Mouse (Mus musculus) T-helper 1 cell (primary cell): ENCODE data around the gene Lgals2.
"Not testable (repeated sequence)": the region's sequence is repeated elsewhere in the genome, so short reads cannot be mapped to it uniquely, and the experiment has no call there.

ENCODE experiments used
- in situ Hi-C: fragments of 300-600 bp; cut with MboI, MseI; formaldehyde crosslinking; loops from one replicate; pipeline ENCODE4 v1.15.1; 2025; ENCODE audit warnings: high pct_unique_total_duplicates

The Lgals2 gene

DNA sequence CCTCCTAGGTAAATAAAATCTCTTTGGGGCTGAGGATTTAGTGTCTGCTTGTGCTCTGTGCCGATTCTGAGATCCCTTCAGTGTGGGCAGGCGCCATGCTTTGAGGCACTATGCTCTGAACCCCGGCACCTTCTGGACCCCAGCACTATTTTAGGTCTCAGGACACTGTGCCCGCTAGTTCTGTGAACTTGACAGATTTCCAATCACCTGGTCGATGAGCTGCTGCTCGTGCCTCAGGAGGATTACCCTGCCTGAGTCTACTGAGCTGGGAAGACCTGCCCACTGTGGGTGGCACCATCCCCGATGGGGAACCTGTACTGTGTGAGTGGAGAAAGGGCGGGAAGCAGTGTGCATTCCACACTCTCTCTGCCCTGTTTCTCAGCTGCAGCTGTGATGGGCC, 19.7 kb upstream of the Lgals2 start:
- in situ Hi-C loops: no loop called here

GRCm38 (mm10) chr15:78873803-78874435, 18.6 kb upstream of the Lgals2 start:
- in situ Hi-C loops: no loop called here

- in situ Hi-C loops: no loop called here
Measured at GRCm38 (mm10) chr15:78872021-78872608, 16.8 kb upstream of the Lgals2 start.

- in situ Hi-C loops: no loop called here
Measured at GRCm38 (mm10) chr15:78869775-78870174, 14.4 kb upstream of the Lgals2 start.

- in situ Hi-C loops: no loop called here
Measured at GRCm38 (mm10) chr15:78868826-78869233, 13.5 kb upstream of the Lgals2 start.

DNA sequence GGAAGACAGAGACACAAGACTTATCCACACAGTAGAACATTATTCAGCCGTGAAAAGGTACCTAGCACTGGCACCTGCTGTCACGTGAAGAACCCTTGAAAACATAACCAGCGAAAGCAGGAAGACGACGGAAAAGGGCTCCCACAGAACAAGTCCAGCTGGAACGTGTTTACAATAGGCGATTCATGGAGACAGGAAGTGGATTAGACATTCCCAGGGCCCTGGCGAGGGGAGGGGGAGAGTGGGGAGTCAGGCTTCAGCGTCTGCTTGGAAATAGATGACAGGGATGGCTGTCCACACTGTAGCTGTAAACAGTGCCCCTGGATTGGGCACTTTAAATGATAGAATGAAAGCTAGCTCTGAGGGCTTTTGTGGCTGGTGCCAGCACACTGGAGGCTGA, 13.1 kb upstream of the Lgals2 start:
- in situ Hi-C loops: no loop called here

DNA sequence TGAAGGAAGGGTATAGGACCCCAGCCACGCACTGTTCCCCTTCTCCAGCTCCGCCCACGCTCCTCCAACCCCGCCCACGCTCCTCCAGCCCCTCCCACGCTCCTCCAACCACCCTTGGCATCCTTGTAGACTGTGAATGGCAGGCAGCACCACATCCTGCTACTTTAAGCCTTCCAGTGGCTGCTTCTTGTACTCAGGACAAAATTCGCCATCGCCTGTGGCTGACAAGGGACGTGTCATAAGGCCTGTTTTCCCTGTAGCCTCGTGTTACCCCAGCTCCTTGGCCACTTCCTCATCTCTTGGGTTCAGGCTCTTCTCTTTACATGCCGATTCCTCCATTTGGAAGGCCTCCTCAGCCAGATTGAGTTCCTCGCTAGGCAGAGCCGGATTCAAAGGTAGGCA, 8.5 kb upstream of the Lgals2 start:
- in situ Hi-C loops: no loop called here

DNA sequence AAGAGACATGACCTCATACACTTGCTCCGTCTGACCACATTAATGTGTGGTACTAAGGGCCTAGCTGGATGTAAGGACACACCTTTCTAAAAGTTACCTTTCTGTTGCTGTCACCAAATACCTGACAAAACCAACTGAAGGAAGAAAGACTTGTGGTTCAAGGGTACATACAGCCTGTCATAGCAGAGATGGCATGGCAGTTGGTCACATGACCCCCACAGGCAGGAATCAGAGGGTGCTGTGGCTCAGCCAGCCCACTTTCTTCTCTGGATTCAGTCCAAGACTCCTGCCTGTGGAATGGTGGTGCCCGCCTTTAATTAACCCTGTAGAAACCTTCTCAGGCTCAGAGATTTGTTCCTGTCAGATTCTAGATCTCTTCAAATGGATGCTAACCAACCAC, 7.8 kb upstream of the Lgals2 start:
- in situ Hi-C loops: no loop called here

DNA sequence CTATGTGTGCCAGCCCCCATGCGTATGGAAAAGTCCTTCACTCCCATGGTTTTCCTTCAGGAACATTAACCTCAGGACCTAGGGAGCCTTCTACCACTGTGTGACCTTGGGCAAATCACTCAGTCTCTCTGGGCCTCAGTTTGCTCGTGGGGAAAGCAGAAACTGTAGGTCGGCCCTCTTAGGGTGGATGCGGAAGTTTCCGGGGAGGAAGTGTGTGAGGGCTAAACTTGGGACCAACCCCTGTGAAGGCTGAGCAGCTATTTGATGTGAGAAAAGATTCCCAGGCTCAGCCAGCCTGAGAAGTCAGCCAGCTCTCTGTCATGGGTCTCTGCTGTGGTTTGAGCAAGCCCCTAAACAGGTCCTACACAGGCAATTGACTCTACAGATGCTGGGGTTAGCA, 7.0 kb upstream of the Lgals2 start:
- in situ Hi-C loops: no loop called here

DNA sequence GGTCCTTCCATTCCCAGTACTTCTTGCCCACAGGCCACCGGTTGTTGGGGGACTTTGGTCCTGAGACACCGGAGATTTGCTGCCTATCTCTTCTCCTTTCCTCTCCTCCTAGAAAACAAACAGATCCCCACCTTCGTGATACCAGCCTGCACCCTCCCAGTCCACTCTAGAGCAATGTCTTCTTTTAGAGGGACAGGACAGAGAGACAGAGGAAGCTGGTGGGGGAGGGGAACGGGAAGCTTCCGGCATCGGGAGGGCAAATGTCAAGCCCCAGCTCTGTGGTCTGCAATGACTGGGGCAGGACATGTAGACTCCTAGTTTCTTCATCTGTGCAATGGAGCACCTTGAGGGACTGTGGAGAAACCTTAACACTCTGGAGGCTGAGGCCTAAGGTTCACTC, 4.4 kb upstream of the Lgals2 start:
- in situ Hi-C loops: no loop called here

GRCm38 (mm10) chr15:78859311-78859710, 4.0 kb upstream of the Lgals2 start:
- in situ Hi-C loops: no loop called here

- in situ Hi-C loops: no loop called here
Measured at GRCm38 (mm10) chr15:78857009-78857408, 1.7 kb upstream of the Lgals2 start.

GRCm38 (mm10) chr15:78851505-78852153, 3.7 kb downstream of the Lgals2 start:
- in situ Hi-C loops: no loop called here

GRCm38 (mm10) chr15:78850944-78851343, 4.4 kb downstream of the Lgals2 start:
- in situ Hi-C loops: no loop called here

GRCm38 (mm10) chr15:78850059-78850824, 5.1 kb downstream of the Lgals2 start:
- in situ Hi-C loops: no loop called here

DNA sequence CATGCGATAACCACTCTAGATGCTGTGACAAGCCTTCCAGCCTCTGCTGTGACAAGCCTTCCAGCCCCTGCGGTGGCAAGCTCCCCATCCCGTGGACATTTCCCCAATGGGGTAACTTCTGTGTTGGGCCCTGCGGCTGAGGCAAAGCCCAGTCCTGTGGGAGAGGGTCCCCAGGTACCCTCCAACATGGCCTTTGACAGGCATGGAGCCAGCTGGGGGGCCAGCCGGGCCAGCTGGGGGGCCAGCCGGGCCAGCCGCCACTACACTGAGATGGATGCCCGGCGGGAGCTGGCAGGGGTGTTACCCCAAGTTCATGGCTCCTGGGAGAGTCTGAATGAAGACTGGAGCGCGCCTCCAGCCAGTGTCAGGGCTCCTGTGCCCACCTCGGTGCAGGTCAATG, 5.8 kb downstream of the Lgals2 start:
- in situ Hi-C loops: no loop called here

DNA sequence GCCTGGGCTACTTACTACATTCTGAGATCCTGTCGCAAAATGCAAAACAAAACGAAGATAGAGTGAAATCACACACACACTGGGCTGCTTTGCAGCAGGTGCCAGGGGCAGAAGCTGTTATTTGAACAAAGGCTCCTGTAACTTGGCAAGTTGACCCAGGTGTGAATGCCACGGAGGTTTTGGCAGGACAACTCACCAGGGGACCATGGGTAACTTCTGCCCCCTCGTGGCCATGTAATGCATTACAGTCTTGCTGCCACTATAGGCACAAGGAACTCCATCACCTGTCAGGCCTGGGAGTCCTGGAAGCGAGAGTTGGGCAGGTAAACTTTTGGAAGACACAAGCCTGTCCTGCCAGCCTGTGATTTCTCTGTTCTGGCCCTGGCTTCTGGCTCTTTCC, 6.9 kb downstream of the Lgals2 start:
- in situ Hi-C loops: no loop called here

GRCm38 (mm10) chr15:78846805-78847204, 8.5 kb downstream of the Lgals2 start:
- in situ Hi-C loops: not testable (repeated sequence)

GRCm38 (mm10) chr15:78846352-78846751, 9.0 kb downstream of the Lgals2 start:
- in situ Hi-C loops: no loop called here

GRCm38 (mm10) chr15:78845867-78846266, 9.5 kb downstream of the Lgals2 start:
- in situ Hi-C loops: no loop called here

GRCm38 (mm10) chr15:78845321-78845720, 10.0 kb downstream of the Lgals2 start:
- in situ Hi-C loops: no loop called here

GRCm38 (mm10) chr15:78844791-78845190, 10.5 kb downstream of the Lgals2 start:
- in situ Hi-C loops: no loop called here
